Mouse (Mus musculus) CH12.LX (cell line): ENCODE results near the gene Drc3. TPM values are rescaled to one million over a fixed set of nuclear protein-coding genes. Genes with fewer than 3 reads are reported as not detected.

Source experiments
- DNase-seq: peaks from one replicate; pipeline ENCODE4 v3.0.0-alpha.2; 2013; ENCODE audit errors: extremely low read depth
- H3K27ac ChIP-seq: 2 replicates; pipeline ENCODE4 v1.5.1; 2012; ENCODE audit warnings: low read depth, mild to moderate bottlenecking, control low read depth, moderate library complexity; ENCODE audit not compliant: insufficient read depth
- H3K27me3 ChIP-seq: replicated peaks from 2 replicates; pipeline ENCODE3; 2012; ENCODE audit warnings: inconsistent platforms
- H3K36me3 ChIP-seq, 2 experiments: replicated peaks in 1 of 2; 2 replicates each; pipeline versions ENCODE3 to v1.6.1; 2012; ENCODE audit warnings: inconsistent platforms in 1 of 2, low read length in 1 of 2, mild to moderate bottlenecking in 1 of 2, mixed read lengths in 1 of 2, moderate library complexity in 1 of 2; ENCODE audit not compliant: control insufficient read depth in 1 of 2, insufficient read depth in 1 of 2
- H3K4me1 ChIP-seq, 2 experiments: 2 replicates each; pipeline ENCODE4 v1.6.1; 2012; ENCODE audit warnings: inconsistent platforms in 1 of 2, moderate library complexity in 1 of 2; ENCODE audit not compliant: insufficient read depth in 2 of 2, control insufficient read depth in 1 of 2
- H3K4me2 ChIP-seq: 2 replicates; pipeline ENCODE4 v1.6.1; 2012; ENCODE audit warnings: low read depth, mild to moderate bottlenecking, control low read depth; ENCODE audit not compliant: poor library complexity, insufficient read depth, severe bottlenecking
- H3K4me3 ChIP-seq, 3 experiments: fragments of 150-350 bp in 1 of 3; sonication (generic) in 1 of 3; replicated peaks in 1 of 3; 2 replicates each; pipeline versions ENCODE3 to v1.5.1; 2011 to 2012; ENCODE audit warnings: low read depth in 2 of 3, low read length in 2 of 3, mild to moderate bottlenecking in 2 of 3, moderate library complexity in 2 of 3, control low read depth in 1 of 3, improper control_type of control experiment in 1 of 3, inconsistent platforms in 1 of 3, mixed read lengths in 1 of 3; ENCODE audit not compliant: poor library complexity in 1 of 3
- H3K79me2 ChIP-seq: replicated peaks from 2 replicates; pipeline ENCODE4 v1.6.1; 2012; ENCODE audit warnings: mild to moderate bottlenecking, moderate library complexity; ENCODE audit not compliant: control insufficient read depth, poor library complexity, insufficient read depth, severe bottlenecking; ENCODE audit errors: extremely low read depth
- H3K9ac ChIP-seq: 2 replicates; pipeline ENCODE4 v1.6.1; 2012; ENCODE audit warnings: low read depth, mild to moderate bottlenecking, control low read depth, moderate library complexity; ENCODE audit not compliant: insufficient read depth
- H3K9me3 ChIP-seq: replicated peaks from 2 replicates; pipeline ENCODE3; 2012; ENCODE audit warnings: low read length, inconsistent platforms, mixed read lengths
- CHD1 ChIP-seq: IDR thresholded peaks from 2 replicates; pipeline ENCODE4 v1.6.1; 2012; ENCODE audit warnings: low read depth, low read length, improper control_type of control experiment, inconsistent platforms
- CHD2 ChIP-seq: IDR thresholded peaks from 2 replicates; pipeline ENCODE4 v1.6.1; 2011; ENCODE audit warnings: low read length, improper control_type of control experiment
- CTCF ChIP-seq, 2 experiments: IDR thresholded peaks in 1 of 2; conservative IDR thresholded peaks in 1 of 2; 2 replicates each; pipeline ENCODE4 v1.5.1; 2011 to 2012; ENCODE audit warnings: low read depth in 2 of 2, low read length in 2 of 2, improper control_type of control experiment in 1 of 2, inconsistent platforms in 1 of 2, mild to moderate bottlenecking in 1 of 2, moderate library complexity in 1 of 2
- E2F4 ChIP-seq: IDR thresholded peaks from 2 replicates; pipeline ENCODE4 v1.6.1; 2011; ENCODE audit warnings: low read depth, low read length, improper control_type of control experiment; ENCODE audit not compliant: insufficient replicate concordance
- ELF1 ChIP-seq: IDR thresholded peaks from 2 replicates; pipeline ENCODE4 v1.6.1; 2014; ENCODE audit warnings: low read depth, mild to moderate bottlenecking, inconsistent platforms, low read length, improper control_type of control experiment
- EP300 ChIP-seq: IDR thresholded peaks from 2 replicates; pipeline ENCODE4 v1.6.1; 2011; ENCODE audit warnings: low read length, improper control_type of control experiment
- ETS1 ChIP-seq: conservative IDR thresholded peaks from 2 replicates; pipeline ENCODE4 v1.6.1; 2012; ENCODE audit warnings: low read depth, mild to moderate bottlenecking, inconsistent platforms, low read length, improper control_type of control experiment, moderate library complexity
- GABPA ChIP-seq: IDR thresholded peaks from 2 replicates; pipeline ENCODE4 v1.6.1; 2012; ENCODE audit warnings: low read depth, low read length, improper control_type of control experiment, inconsistent platforms; ENCODE audit not compliant: insufficient replicate concordance
- HCFC1 ChIP-seq: IDR thresholded peaks from 2 replicates; pipeline ENCODE4 v1.6.1; 2012; ENCODE audit warnings: low read depth, mild to moderate bottlenecking, inconsistent platforms, low read length, improper control_type of control experiment
- IRF4 ChIP-seq: IDR thresholded peaks from 2 replicates; pipeline ENCODE4 v1.6.1; 2014; ENCODE audit warnings: low read depth, mild to moderate bottlenecking, inconsistent platforms, low read length, improper control_type of control experiment
- JUN ChIP-seq: IDR thresholded peaks from 2 replicates; pipeline ENCODE4 v1.6.1; 2011; ENCODE audit warnings: low read depth, mild to moderate bottlenecking, low read length, improper control_type of control experiment, moderate library complexity; ENCODE audit not compliant: insufficient read depth
- JUND ChIP-seq: conservative IDR thresholded peaks from 2 replicates; pipeline ENCODE4 v1.6.1; 2011; ENCODE audit warnings: low read depth, low read length, improper control_type of control experiment
- KAT2A ChIP-seq: IDR thresholded peaks from 2 replicates; pipeline ENCODE4 v1.6.1; 2012; ENCODE audit warnings: low read length, improper control_type of control experiment, inconsistent platforms; ENCODE audit not compliant: insufficient replicate concordance
- MAFK ChIP-seq: IDR thresholded peaks from 2 replicates; pipeline ENCODE4 v1.6.1; 2011; ENCODE audit warnings: low read length, improper control_type of control experiment; ENCODE audit not compliant: insufficient replicate concordance
- MAX ChIP-seq: IDR thresholded peaks from 2 replicates; pipeline ENCODE4 v1.6.1; 2011; ENCODE audit warnings: low read length, improper control_type of control experiment
- MEF2A ChIP-seq: IDR thresholded peaks from 2 replicates; pipeline ENCODE4 v1.6.1; 2014; ENCODE audit warnings: low read depth, mild to moderate bottlenecking, inconsistent platforms, low read length, improper control_type of control experiment, borderline replicate concordance
- MXI1 ChIP-seq: IDR thresholded peaks from 2 replicates; pipeline ENCODE4 v1.6.1; 2011; ENCODE audit warnings: mild to moderate bottlenecking, low read depth, low read length, improper control_type of control experiment
- MYC ChIP-seq: IDR thresholded peaks from 2 replicates; pipeline ENCODE4 v1.6.1; 2011; ENCODE audit warnings: low read depth, mild to moderate bottlenecking, improper control_type of control experiment, low read length
- NELFE ChIP-seq: IDR thresholded peaks from 2 replicates; pipeline ENCODE4 v1.6.1; 2011; ENCODE audit warnings: low read depth, low read length, improper control_type of control experiment
- PAX5 ChIP-seq: IDR thresholded peaks from 2 replicates; pipeline ENCODE4 v1.6.1; 2012; ENCODE audit warnings: low read length, inconsistent platforms, mixed read lengths
- POLR2A ChIP-seq: IDR thresholded peaks from 2 replicates; pipeline ENCODE4 v1.6.1; 2011; ENCODE audit warnings: low read depth, mild to moderate bottlenecking, improper control_type of control experiment, low read length
- RAD21 ChIP-seq: IDR thresholded peaks from 2 replicates; pipeline ENCODE4 v1.6.1; 2011; ENCODE audit warnings: low read depth, mild to moderate bottlenecking, low read length, improper control_type of control experiment, moderate library complexity
- RCOR1 ChIP-seq: conservative IDR thresholded peaks from 2 replicates; pipeline ENCODE4 v1.6.1; 2012; ENCODE audit warnings: low read depth, mild to moderate bottlenecking, inconsistent platforms, low read length, improper control_type of control experiment
- SMC3 ChIP-seq: IDR thresholded peaks from 2 replicates; pipeline ENCODE4 v1.6.1; 2011; ENCODE audit warnings: low read depth, low read length, improper control_type of control experiment
- TBP ChIP-seq: conservative IDR thresholded peaks from 2 replicates; pipeline ENCODE4 v1.6.1; 2011; ENCODE audit warnings: low read depth, low read length, improper control_type of control experiment
- TCF12 ChIP-seq: IDR thresholded peaks from 2 replicates; pipeline ENCODE4 v1.6.1; 2014; ENCODE audit warnings: low read depth, mild to moderate bottlenecking, inconsistent platforms, low read length, improper control_type of control experiment
- USF1 ChIP-seq: IDR thresholded peaks from 2 replicates; pipeline ENCODE4 v1.6.1; 2014; ENCODE audit warnings: low read depth, mild to moderate bottlenecking, inconsistent platforms, low read length, improper control_type of control experiment
- USF2 ChIP-seq: conservative IDR thresholded peaks from 2 replicates; pipeline ENCODE4 v1.6.1; 2011; ENCODE audit warnings: low read depth, low read length, improper control_type of control experiment
- ZC3H11A ChIP-seq: IDR thresholded peaks from 2 replicates; pipeline ENCODE4 v1.6.1; 2012; ENCODE audit warnings: low read depth, mild to moderate bottlenecking, inconsistent platforms, low read length, improper control_type of control experiment
- ZKSCAN1 ChIP-seq: IDR thresholded peaks from 2 replicates; pipeline ENCODE4 v1.6.1; 2012; ENCODE audit warnings: low read depth, inconsistent platforms, low read length, improper control_type of control experiment, borderline replicate concordance
- ZNF384 ChIP-seq: IDR thresholded peaks from 2 replicates; pipeline ENCODE4 v1.6.1; 2012; ENCODE audit warnings: low read depth, low read length, improper control_type of control experiment, inconsistent platforms
- dilution Hi-C: fragments of 300-500 bp; cut with MboI; formaldehyde crosslinking; loops from 2 replicates; pipeline ENCODE4 v1.14.3; 2020; ENCODE audit warnings: low sequenced_read_pairs; ENCODE audit not compliant: extremely low pct_unique_long_range_greater_than_20kb, extremely low pct_ligation_motif_present
- in situ Hi-C: fragments of 300-500 bp; cut with MboI; formaldehyde crosslinking; loops from 3 replicates; pipeline ENCODE4 v1.14.3; 2019; ENCODE audit warnings: low sequenced_read_pairs, low pct_ligation_motif_present, low pct_unique_long_range_greater_than_20kb, mixed read lengths
- polyA plus RNA-seq: library from polyadenylated mRNA; unstranded; fragments of >175 nt; gene quantifications from 2 replicates; pipeline ENCODE4 v1.2.1, GENCODE M21; 2012; ENCODE audit warnings: low read depth; ENCODE audit not compliant: insufficient read length
- total RNA-seq, 2 experiments: library from RNA; depleted of rRNA; stranded (reverse); fragments of 300-350 nt in 1 of 2; fragments of >200 nt in 1 of 2; gene quantifications; 2 replicates each; pipeline ENCODE4 v1.2.3; 2012 to 2014

The Drc3 gene
- total and polyA plus RNA-seq, 3 experiments, result 1.4 to 3.9 (median 1.9) TPM

DNA sequence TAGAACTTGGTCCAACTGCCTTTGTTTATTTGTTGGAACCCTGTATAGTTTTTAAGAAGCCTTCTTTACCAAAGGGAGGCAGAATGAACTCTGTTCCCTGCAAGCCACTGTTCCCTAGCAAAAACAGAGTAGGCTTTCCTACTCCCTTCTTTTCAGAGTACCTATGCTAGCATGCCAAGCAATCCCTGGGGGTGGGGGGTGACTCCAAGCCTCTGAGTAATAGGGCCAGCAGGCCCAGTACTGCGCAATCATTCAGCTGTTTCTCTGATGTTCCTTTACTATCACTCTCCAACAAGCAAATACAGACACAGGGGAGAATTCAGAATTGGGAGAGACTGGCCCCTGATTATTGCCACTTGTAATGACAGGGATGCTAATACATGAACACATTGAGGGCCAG, 53.5 kb downstream of the Drc3 start:
- Histone ChIP-seq H3K4me2 (no peak overlapping the region), H3K27ac (no peak overlapping the region), H3K36me3 (peaks cover 72 to 94% of the 10 kb centered on the region in 2 experiments), H3K4me3 (no peak overlapping the region), H3K9me3 (no peaks in the 10 kb centered on the region), H3K79me2 (peaks cover under 1% of the 10 kb centered on the region; the same call in 1 of the 2 replicates), H3K9ac (no peak overlapping the region), H3K4me1 (no peaks in the 10 kb centered on the region), H3K27me3 (no peaks in the 10 kb centered on the region)
- in situ Hi-C loops (loop anchor here (25.0 kb wide), 1 partner anchor 319 kb away; no protein-coding TSS in a partner anchor), dilution Hi-C loops (no loop called here)
- DNase-seq, result no peak
- TF ChIP-seq ETS1 (no peak), CTCF (conservative IDR thresholded peaks at IDR 0.05 in 1 of 2, IDR thresholded peaks at IDR 0.05 in 1 of 2; ENCODE audit: low read depth in 2 of 2, low read length in 2 of 2) (no peak), RAD21 (no peak), MXI1 (no peak), JUN (no peak), MYC (no peak), TBP (no peak), NELFE (no peak), ZC3H11A (no peak), SMC3 (no peak), KAT2A (no peak), EP300 (no peak), TCF12 (no peak), ELF1 (no peak), E2F4 (no peak), GABPA (no peak), MAFK (no peak), HCFC1 (no peak)

DNA sequence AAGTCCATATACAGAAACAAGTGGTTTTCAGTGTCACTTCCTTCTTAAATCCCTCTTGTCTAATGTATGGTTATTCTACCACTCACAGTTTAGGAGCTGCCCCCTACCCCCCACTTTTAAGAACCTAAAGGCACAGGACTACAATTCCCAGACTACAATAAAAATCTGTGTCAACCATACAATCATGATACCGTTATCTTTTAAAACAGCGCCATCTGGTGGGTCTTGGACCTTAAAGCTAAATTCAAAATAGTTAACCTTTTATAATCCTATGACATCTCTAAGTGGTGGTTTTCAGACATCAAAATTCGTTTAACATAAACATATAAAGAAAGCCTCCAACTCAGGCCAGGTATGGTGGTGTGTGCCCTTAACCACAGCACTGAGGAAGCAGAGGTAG, 59.0 kb downstream of the Drc3 start:
- peak; percentile 75 for DNase-seq
- Histone ChIP-seq H3K4me2 (no peak overlapping the region), H3K4me3 (no peak overlapping the region), H3K79me2 (peaks cover 33% of the 10 kb centered on the region), H3K9me3 (no peaks in the 10 kb centered on the region), H3K27me3 (no peaks in the 10 kb centered on the region), H3K4me1 (peaks cover 3 to 21% of the 10 kb centered on the region in 2 experiments), H3K36me3 (peaks cover 24 to 58% of the 10 kb centered on the region in 2 experiments), H3K27ac (no peak overlapping the region), H3K9ac (no peak overlapping the region)
- dilution Hi-C loops (no loop called here), in situ Hi-C loops (loop anchor here (10.0 to 25.0 kb wide), 2 partner anchors 157 to 325 kb away; no protein-coding TSS in a partner anchor)
- TF ChIP-seq JUND, result peak; percentile 39; the same call in 1 of the 2 replicates
- TF ChIP-seq TCF12, result no peak
- TF ChIP-seq RCOR1, result no peak
- TF ChIP-seq MYC, result 0 out of 2 replicates have a peak, but pooled peaks have one; percentile 44
- peak; percentile 98 for TF ChIP-seq RAD21
- TF ChIP-seq NELFE, result no peak
- no peak for TF ChIP-seq USF2
- no peak for TF ChIP-seq USF1
- no peak for TF ChIP-seq CHD2
- TF ChIP-seq ELF1, result no peak
- TF ChIP-seq CTCF (conservative IDR thresholded peaks at IDR 0.05 in 1 of 2, IDR thresholded peaks at IDR 0.05 in 1 of 2; ENCODE audit: low read depth in 2 of 2, low read length in 2 of 2), result peak; percentile 76 to 95
- TF ChIP-seq IRF4, result peak; percentile 42; the same call in 1 of the 2 replicates
- TF ChIP-seq TBP, result 0 out of 2 replicates have a peak, but pooled peaks have one; percentile 17
- TF ChIP-seq KAT2A, result no peak
- TF ChIP-seq ETS1, result no peak
- no peak for TF ChIP-seq MAX
- no peak for TF ChIP-seq MEF2A
- no peak for TF ChIP-seq GABPA
- TF ChIP-seq JUN, result no peak
- TF ChIP-seq MXI1, result no peak
- no peak for TF ChIP-seq PAX5
- no peak for TF ChIP-seq ZKSCAN1
- TF ChIP-seq POLR2A, result no peak
- TF ChIP-seq ZNF384, result peak; percentile 18; the same call in 1 of the 2 replicates
- no peak for TF ChIP-seq EP300
- TF ChIP-seq CHD1, result no peak
